27 mouse cellular contexts compared by ENCODE assay signal in the genomic region with DNA sequence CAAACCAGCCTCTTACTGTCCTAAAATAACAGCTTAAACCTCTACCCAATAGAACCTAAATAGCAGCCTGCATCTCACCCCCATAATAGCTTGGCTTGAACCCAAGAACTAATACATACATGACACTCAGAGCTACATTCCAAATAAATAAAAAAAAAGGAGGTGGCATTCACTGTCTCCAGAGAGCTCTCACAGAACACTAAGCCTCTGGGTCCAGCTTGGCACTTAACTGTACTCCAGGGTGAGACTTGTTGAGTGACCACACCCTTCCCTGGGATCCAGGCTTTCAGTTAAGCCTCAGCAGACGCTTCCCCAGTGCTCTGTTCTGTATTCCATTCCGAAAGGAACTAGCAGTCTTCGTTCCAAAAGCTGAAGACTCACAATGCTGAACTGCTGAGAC.
DNase-seq lines count a peak whose midpoint lies in the region; ATAC-seq and TF ChIP-seq lines count a peak whose summit lies in the region.
"Had no signal": no experiment of that assay in that cellular context is flagged by ENCODE, and none has a peak within 500 bp of the region (broad histone marks: within the 10 kb centered on the region; RNA-seq: fewer than 3 reads in every experiment).

No protein-coding gene starts in this region.

- DNase-seq in gastrocnemius, adult 18-20 months (ENCODE audit: low spot score) = peak; percentile 4
- no peak for DNase-seq in gastrocnemius, adult 8-10 months (ENCODE audit: low spot score in 2 of 2)
- DNase-seq in heart, postnatal 14 days = no peak
- peak; percentile 28 for DNase-seq in lung, postnatal 36 days
- no peak for DNase-seq in lung, adult 18-20 months
- no peak for DNase-seq in thymus, adult 2 months
- DNase-seq: adrenal gland, adult 8-10 months; cerebellum, adult 18-20 months; cerebellum, postnatal 14 days; gastrocnemius, adult 2 months; heart, postnatal 10 days; kidney, adult 18-20 months; retina, postnatal 1 day; right cerebral cortex, postnatal 25 days; spleen, adult 18-20 months; thymus, postnatal 36 days had no signal

- ATAC-seq in heart, embryonic 16.5 days (replicated peaks; ENCODE audit: extremely low read depth, insufficient read depth, low FRiP score) = peak; percentile 85
- peak; percentile 60 for ATAC-seq in embryonic facial prominence, embryonic 15.5 days (ENCODE audit: insufficient number of reproducible peaks, low FRiP score, low TSS enrichment, low read depth)
- ATAC-seq: activated CD4-positive, CD25-positive, alpha-beta regulatory T cell, adult 4 months; inflammation-experienced regulatory T-cells, adult 6 months; midbrain, embryonic 16.5 days had no signal

- intact Hi-C loops in heart, postnatal 14 days (cut with DNase I) = no loop called here

- no peak overlapping the region for H3K4me3 ChIP-seq in heart, embryonic 16.5 days (ENCODE audit: low read length)
- H3K4me3 ChIP-seq in embryonic facial prominence, embryonic 15.5 days (replicated peaks) = no peak overlapping the region
- no peak overlapping the region for H3K4me3 ChIP-seq in thymus, adult 2 months (ENCODE audit: control insufficient read depth, insufficient read depth, low read length)
- H3K4me3 ChIP-seq: gastrocnemius, adult 2 months; hindbrain, embryonic 13.5 days; layer of hippocampus, adult 2 months; midbrain, embryonic 10.5 days; myocyte; neural tube, embryonic 13.5 days had no signal

- H3K27me3 ChIP-seq in heart, embryonic 16.5 days (ENCODE audit: control insufficient read depth, insufficient read depth, low read length) = no peaks in the 10 kb centered on the region
- H3K27me3 ChIP-seq in embryonic facial prominence, embryonic 15.5 days = no peaks in the 10 kb centered on the region
- H3K27me3 ChIP-seq in thymus, adult 2 months (ENCODE audit: control insufficient read depth, insufficient read depth, low read length) = no peaks in the 10 kb centered on the region
- H3K27me3 ChIP-seq: hindbrain, embryonic 13.5 days; neural tube, embryonic 13.5 days had no signal

- no peaks in the 10 kb centered on the region for H3K36me3 ChIP-seq in heart, embryonic 16.5 days (ENCODE audit: control insufficient read depth, insufficient read depth)
- H3K36me3 ChIP-seq in embryonic facial prominence, embryonic 15.5 days = no peaks in the 10 kb centered on the region
- no peaks in the 10 kb centered on the region for H3K36me3 ChIP-seq in thymus, adult 2 months (ENCODE audit: control insufficient read depth, insufficient read depth, low read length)
- H3K36me3 ChIP-seq: hindbrain, embryonic 13.5 days; midbrain, embryonic 10.5 days; neural tube, embryonic 13.5 days had no signal

- no peak for TF ChIP-seq CTCF in thymus, adult 2 months (IDR thresholded peaks at IDR 0.05; ENCODE audit: borderline replicate concordance, control insufficient read depth, extremely low read depth, insufficient read depth, low read length, poor library complexity)

- peaks cover 8% of the 10 kb centered on the region; the same call in 1 of the 2 replicates for H3K4me1 ChIP-seq in heart, embryonic 16.5 days (ENCODE audit: control insufficient read depth, insufficient read depth, low read length)
- peaks cover 8% of the 10 kb centered on the region for H3K4me1 ChIP-seq in embryonic facial prominence, embryonic 15.5 days
- no peaks in the 10 kb centered on the region for H3K4me1 ChIP-seq in thymus, adult 2 months (replicated peaks; ENCODE audit: control insufficient read depth, insufficient read depth, low read length)
- H3K4me1 ChIP-seq: hindbrain, embryonic 13.5 days; midbrain, embryonic 10.5 days had no signal

- peak overlapping the region; percentile 26; the same call in 1 of the 2 replicates for H3K4me2 ChIP-seq in heart, embryonic 16.5 days (ENCODE audit: low read depth, low read length)
- no peak overlapping the region for H3K4me2 ChIP-seq in embryonic facial prominence, embryonic 15.5 days (replicated peaks)
- H3K4me2 ChIP-seq: hindbrain, embryonic 13.5 days; neural tube, embryonic 13.5 days had no signal

- H3K9me3 ChIP-seq in heart, embryonic 16.5 days (replicated peaks; ENCODE audit: control insufficient read depth, low read length) = no peaks in the 10 kb centered on the region
- no peaks in the 10 kb centered on the region for H3K9me3 ChIP-seq in embryonic facial prominence, embryonic 15.5 days (replicated peaks)
- H3K9me3 ChIP-seq: hindbrain, embryonic 13.5 days; midbrain, embryonic 10.5 days; neural tube, embryonic 13.5 days had no signal

- no peak for TF ChIP-seq POLR2A in thymus, adult 2 months (IDR thresholded peaks at IDR 0.05; ENCODE audit: control insufficient read depth, extremely low read depth, insufficient read depth, low read length, poor library complexity)

- peak overlapping the region; percentile 59 for H3K27ac ChIP-seq in heart, embryonic 16.5 days (ENCODE audit: low read length)
- H3K27ac ChIP-seq in embryonic facial prominence, embryonic 15.5 days (replicated peaks) = no peak overlapping the region
- H3K27ac ChIP-seq in thymus, adult 2 months (ENCODE audit: control insufficient read depth, insufficient read depth, low read length) = no peak overlapping the region
- H3K27ac ChIP-seq: gastrocnemius, adult 2 months; hindbrain, embryonic 13.5 days; kidney, postnatal 0 days; layer of hippocampus, adult 2 months; midbrain, embryonic 10.5 days; neural tube, embryonic 13.5 days had no signal

- H3K9ac ChIP-seq in heart, embryonic 16.5 days (ENCODE audit: low read length) = no peak overlapping the region
- H3K9ac ChIP-seq in embryonic facial prominence, embryonic 15.5 days = no peak overlapping the region
- H3K9ac ChIP-seq: hindbrain, embryonic 13.5 days; neural tube, embryonic 13.5 days had no signal

- WGBS in heart, embryonic 16.5 days = 17% methylated on average over 3 of the region's 3 CpGs
- WGBS in embryonic facial prominence, embryonic 15.5 days = 25% methylated on average over 3 of the region's 3 CpGs
- WGBS in thymus, adult 2 months = 63% methylated on average over 3 of the region's 3 CpGs

Comparison
In these comparisons a context has a peak if more than half of its experiments do, and no peak if none do; other contexts are left out.
1. DNase-seq: peak in gastrocnemius, adult 18-20 months (single experiment) and lung, postnatal 36 days (single experiment); none in gastrocnemius, adult 8-10 months (0 of 2), heart, postnatal 14 days (0 of 2), lung, adult 18-20 months (0 of 2) and thymus, adult 2 months (single experiment).